Mouse (Mus musculus): Measurements from ENCODE around the gene Plxnb1. TPM values are rescaled to one million over a fixed set of nuclear protein-coding genes. Genes with fewer than 3 reads are reported as not detected.

Gene Plxnb1
- total and polyA plus RNA-seq, 3 experiments, result under 0.01 TPM; not detected in 2

GRCm38 (mm10) chr9:109124164-109124563, 29.0 kb downstream of the Plxnb1 start:
- H3K36me3 ChIP-seq (replicated peaks in 1 of 2; ENCODE audit: control insufficient read depth in 1 of 2, insufficient read depth in 1 of 2, low read length in 1 of 2), result no peaks in the 10 kb centered on the region
- H3K27me3 ChIP-seq (replicated peaks), result peaks cover 15% of the 10 kb centered on the region
- in situ Hi-C loops (cut with MboI; ENCODE audit: low pct_ligation_motif_present, low pct_unique_long_range_greater_than_20kb, low sequenced_read_pairs), result no loop called here
- no peak overlapping the region for H3K27ac ChIP-seq (ENCODE audit: insufficient read depth, low read depth)
- H3K4me3 ChIP-seq (replicated peaks in 1 of 3; ENCODE audit: low read depth in 2 of 3, low read length in 2 of 3, poor library complexity in 1 of 3), result no peak overlapping the region
- no peaks in the 10 kb centered on the region for H3K9me3 ChIP-seq (replicated peaks; ENCODE audit: low read length)
- dilution Hi-C loops (cut with MboI; ENCODE audit: extremely low pct_ligation_motif_present, extremely low pct_unique_long_range_greater_than_20kb, low sequenced_read_pairs), result no loop called here
- no peaks in the 10 kb centered on the region for H3K79me2 ChIP-seq (replicated peaks; ENCODE audit: control insufficient read depth, extremely low read depth, insufficient read depth, poor library complexity, severe bottlenecking)
- no peak overlapping the region for H3K4me2 ChIP-seq (ENCODE audit: insufficient read depth, low read depth, poor library complexity, severe bottlenecking)
- TF ChIP-seq GABPA (IDR thresholded peaks at IDR 0.05; ENCODE audit: insufficient replicate concordance, low read depth, low read length) (no peak), KAT2A (IDR thresholded peaks at IDR 0.05; ENCODE audit: insufficient replicate concordance, low read length) (no peak), USF1 (IDR thresholded peaks at IDR 0.05; ENCODE audit: low read depth, low read length) (no peak), NRF1 (IDR thresholded peaks at IDR 0.05; ENCODE audit: low read depth, low read length) (no peak), BHLHE40 (IDR thresholded peaks at IDR 0.05; ENCODE audit: low read depth, low read length) (no peak)
- no peak overlapping the region for H3K9ac ChIP-seq (ENCODE audit: insufficient read depth, low read depth)
- DNase-seq (ENCODE audit: extremely low read depth), result no peak
- peaks cover 0 to 2% of the 10 kb centered on the region in 2 experiments; a peak in 2 of 4 replicates for H3K4me1 ChIP-seq (ENCODE audit: control insufficient read depth in 1 of 2, insufficient read depth in 2 of 2)

DNA sequence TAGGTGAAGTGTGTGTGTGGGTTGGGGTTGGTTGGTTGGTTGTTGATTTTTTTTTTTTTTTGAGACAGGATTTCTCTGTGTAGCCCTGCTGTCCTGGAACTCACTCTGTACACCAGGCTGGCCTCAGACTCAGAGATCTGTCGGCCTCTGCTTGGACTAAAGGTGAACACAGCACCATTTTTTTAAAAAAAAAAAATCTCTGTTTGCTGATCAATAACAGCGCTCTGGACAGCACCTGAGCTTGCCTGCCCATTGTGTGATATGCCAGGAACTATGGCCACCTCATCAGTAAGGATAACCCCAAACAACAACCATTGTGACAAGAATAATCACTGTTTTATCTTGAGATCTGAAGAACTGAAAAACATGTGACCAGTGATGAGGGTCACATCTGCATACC, 29.9 kb downstream of the Plxnb1 start:
- no peak for DNase-seq (ENCODE audit: extremely low read depth)
- dilution Hi-C loops (cut with MboI; ENCODE audit: extremely low pct_ligation_motif_present, extremely low pct_unique_long_range_greater_than_20kb, low sequenced_read_pairs), result no loop called here
- Histone ChIP-seq H3K27ac (ENCODE audit: insufficient read depth, low read depth) (no peak overlapping the region), H3K4me2 (ENCODE audit: insufficient read depth, low read depth, poor library complexity, severe bottlenecking) (no peak overlapping the region), H3K4me3 (replicated peaks in 1 of 3; ENCODE audit: low read depth in 2 of 3, low read length in 2 of 3, poor library complexity in 1 of 3) (no peak overlapping the region), H3K9ac (ENCODE audit: insufficient read depth, low read depth) (no peak overlapping the region), H3K79me2 (replicated peaks; ENCODE audit: control insufficient read depth, extremely low read depth, insufficient read depth, poor library complexity, severe bottlenecking) (no peaks in the 10 kb centered on the region), H3K27me3 (replicated peaks) (peaks cover 17% of the 10 kb centered on the region), H3K4me1 (ENCODE audit: control insufficient read depth in 1 of 2, insufficient read depth in 2 of 2) (peaks cover 0 to 5% of the 10 kb centered on the region in 2 experiments; a peak in 3 of 4 replicates), H3K9me3 (replicated peaks; ENCODE audit: low read length) (no peaks in the 10 kb centered on the region), H3K36me3 (replicated peaks in 1 of 2; ENCODE audit: control insufficient read depth in 1 of 2, insufficient read depth in 1 of 2, low read length in 1 of 2) (no peaks in the 10 kb centered on the region)
- in situ Hi-C loops (cut with MboI; ENCODE audit: low pct_ligation_motif_present, low pct_unique_long_range_greater_than_20kb, low sequenced_read_pairs), result no loop called here
- no peak for TF ChIP-seq POLR2AphosphoS2 (IDR thresholded peaks at IDR 0.05; ENCODE audit: low read depth, low read length)
- no peak for TF ChIP-seq NRF1 (IDR thresholded peaks at IDR 0.05; ENCODE audit: low read depth, low read length)
- TF ChIP-seq ZMIZ1 (IDR thresholded peaks at IDR 0.05; ENCODE audit: low read depth, low read length), result no peak
- no peak for TF ChIP-seq JUN (IDR thresholded peaks at IDR 0.05; ENCODE audit: insufficient read depth, low read depth, low read length)
- no peak for TF ChIP-seq GABPA (IDR thresholded peaks at IDR 0.05; ENCODE audit: insufficient replicate concordance, low read depth, low read length)
- TF ChIP-seq MAFK (IDR thresholded peaks at IDR 0.05; ENCODE audit: insufficient replicate concordance, low read length), result no peak
- TF ChIP-seq SMC3 (IDR thresholded peaks at IDR 0.05; ENCODE audit: low read depth, low read length), result no peak
- TF ChIP-seq MAX (IDR thresholded peaks at IDR 0.05; ENCODE audit: low read length), result no peak
- TF ChIP-seq MAZ (IDR thresholded peaks at IDR 0.05; ENCODE audit: low read depth, low read length), result no peak
- TF ChIP-seq CTCF (conservative IDR thresholded peaks at IDR 0.05 in 1 of 2, IDR thresholded peaks at IDR 0.05 in 1 of 2; ENCODE audit: low read depth in 2 of 2, low read length in 2 of 2), result no peak
- no peak for TF ChIP-seq BHLHE40 (IDR thresholded peaks at IDR 0.05; ENCODE audit: low read depth, low read length)
- no peak for TF ChIP-seq ZKSCAN1 (IDR thresholded peaks at IDR 0.05; ENCODE audit: borderline replicate concordance, low read depth, low read length)
- TF ChIP-seq RCOR1 (conservative IDR thresholded peaks at IDR 0.05; ENCODE audit: low read depth, low read length), result no peak
- no peak for TF ChIP-seq USF1 (IDR thresholded peaks at IDR 0.05; ENCODE audit: low read depth, low read length)
- no peak for TF ChIP-seq ETS1 (conservative IDR thresholded peaks at IDR 0.05; ENCODE audit: low read depth, low read length)
- no peak for TF ChIP-seq CHD1 (IDR thresholded peaks at IDR 0.05; ENCODE audit: low read depth, low read length)
- TF ChIP-seq RAD21 (IDR thresholded peaks at IDR 0.05; ENCODE audit: low read depth, low read length), result no peak

Data from CH12.LX (cell line).